Mouse (Mus musculus): ENCODE data around the gene Hoxa3. TPM values are rescaled to one million over a fixed set of nuclear protein-coding genes. Genes with fewer than 3 reads are reported as not detected.

The Hoxa3 gene
- polyA plus RNA-seq, 1 experiment from 2014 or later: 0.91 TPM

GRCm38 (mm10) chr6:52139115-52139514 is 74.0 kb downstream of the Hoxa3 start:
- Histone ChIP-seq H3K9ac (replicated peaks; ENCODE audit: low read length) (no peak overlapping the region), H3K4me1 (ENCODE audit: control insufficient read depth, insufficient read depth, low read length) (no peaks in the 10 kb centered on the region), H3K27me3 (ENCODE audit: control insufficient read depth, insufficient read depth, low read length) (no peaks in the 10 kb centered on the region), H3K4me2 (ENCODE audit: low read depth, low read length) (no peak overlapping the region), H3K27ac (replicated peaks; ENCODE audit: low read depth, low read length) (no peak overlapping the region), H3K9me3 (replicated peaks; ENCODE audit: control insufficient read depth, low read length) (no peaks in the 10 kb centered on the region), H3K36me3 (replicated peaks; ENCODE audit: control insufficient read depth, insufficient read depth, low read depth, low read length) (no peaks in the 10 kb centered on the region), H3K4me3 (ENCODE audit: low read depth, low read length) (no peak overlapping the region)
- ATAC-seq (replicated peaks; ENCODE audit: insufficient number of reproducible peaks, low FRiP score, low TSS enrichment, low read depth): no peak
- 84% methylated on average over 5 of the region's 5 CpGs for WGBS
- DNase-seq (ENCODE audit: low spot score): no peak

GRCm38 (mm10) chr6:52138576-52138975 is 74.6 kb downstream of the Hoxa3 start:
- H3K4me1 ChIP-seq (ENCODE audit: control insufficient read depth, insufficient read depth, low read length): no peaks in the 10 kb centered on the region
- no peak overlapping the region for H3K4me3 ChIP-seq (ENCODE audit: low read depth, low read length)
- 62% methylated on average over 10 of the region's 10 CpGs for WGBS
- H3K27me3 ChIP-seq (ENCODE audit: control insufficient read depth, insufficient read depth, low read length): no peaks in the 10 kb centered on the region
- H3K9ac ChIP-seq (replicated peaks; ENCODE audit: low read length): no peak overlapping the region
- no peak overlapping the region for H3K27ac ChIP-seq (replicated peaks; ENCODE audit: low read depth, low read length)
- DNase-seq (ENCODE audit: low spot score) (no peak), ATAC-seq (replicated peaks; ENCODE audit: insufficient number of reproducible peaks, low FRiP score, low TSS enrichment, low read depth) (no peak)
- no peak overlapping the region for H3K4me2 ChIP-seq (ENCODE audit: low read depth, low read length)
- H3K9me3 ChIP-seq (replicated peaks; ENCODE audit: control insufficient read depth, low read length): no peaks in the 10 kb centered on the region
- H3K36me3 ChIP-seq (replicated peaks; ENCODE audit: control insufficient read depth, insufficient read depth, low read depth, low read length): no peaks in the 10 kb centered on the region

GRCm38 (mm10) chr6:52137841-52138535 is 75.1 kb downstream of the Hoxa3 start:
- DNase-seq (ENCODE audit: low spot score): peak; percentile 63
- Histone ChIP-seq H3K36me3 (replicated peaks; ENCODE audit: control insufficient read depth, insufficient read depth, low read depth, low read length) (no peaks in the 10 kb centered on the region), H3K27ac (replicated peaks; ENCODE audit: low read depth, low read length) (no peak overlapping the region)

GRCm38 (mm10) chr6:52123673-52124072 is 89.5 kb downstream of the Hoxa3 start:
- Histone ChIP-seq H3K27ac (replicated peaks; ENCODE audit: low read depth, low read length) (no peak overlapping the region), H3K27me3 (ENCODE audit: control insufficient read depth, insufficient read depth, low read length) (no peaks in the 10 kb centered on the region), H3K4me1 (ENCODE audit: control insufficient read depth, insufficient read depth, low read length) (no peaks in the 10 kb centered on the region), H3K4me3 (ENCODE audit: low read depth, low read length) (no peak overlapping the region), H3K9me3 (replicated peaks; ENCODE audit: control insufficient read depth, low read length) (peaks cover 3% of the 10 kb centered on the region; the same call in 1 of the 2 replicates), H3K36me3 (replicated peaks; ENCODE audit: control insufficient read depth, insufficient read depth, low read depth, low read length) (no peaks in the 10 kb centered on the region), H3K4me2 (ENCODE audit: low read depth, low read length) (no peak overlapping the region), H3K9ac (replicated peaks; ENCODE audit: low read length) (no peak overlapping the region)
- DNase-seq (ENCODE audit: low spot score) (no peak), ATAC-seq (replicated peaks; ENCODE audit: insufficient number of reproducible peaks, low FRiP score, low TSS enrichment, low read depth) (no peak)
- 78% methylated on average over 4 of the region's 4 CpGs for WGBS

More at GRCm38 (mm10) chr6:52137841-52138535, 75.1 kb downstream of the Hoxa3 start:
- H3K4me1 ChIP-seq (ENCODE audit: control insufficient read depth, insufficient read depth, low read length): no peaks in the 10 kb centered on the region
- no peaks in the 10 kb centered on the region for H3K9me3 ChIP-seq (replicated peaks; ENCODE audit: control insufficient read depth, low read length)
- ATAC-seq (replicated peaks; ENCODE audit: insufficient number of reproducible peaks, low FRiP score, low TSS enrichment, low read depth): no peak
- H3K9ac ChIP-seq (replicated peaks; ENCODE audit: low read length): no peak overlapping the region
- 62% methylated on average over 9 of the region's 9 CpGs for WGBS
- no peak overlapping the region for H3K4me3 ChIP-seq (ENCODE audit: low read depth, low read length)
- no peak overlapping the region for H3K4me2 ChIP-seq (ENCODE audit: low read depth, low read length)
- H3K27me3 ChIP-seq (ENCODE audit: control insufficient read depth, insufficient read depth, low read length): no peaks in the 10 kb centered on the region

GRCm38 (mm10) chr6:52121173-52121572 is 92.0 kb downstream of the Hoxa3 start:
- no peak overlapping the region for H3K4me3 ChIP-seq (ENCODE audit: low read depth, low read length)
- DNase-seq (ENCODE audit: low spot score) (no peak), ATAC-seq (replicated peaks; ENCODE audit: insufficient number of reproducible peaks, low FRiP score, low TSS enrichment, low read depth) (no peak)
- H3K4me2 ChIP-seq (ENCODE audit: low read depth, low read length): no peak overlapping the region
- no peak overlapping the region for H3K27ac ChIP-seq (replicated peaks; ENCODE audit: low read depth, low read length)
- 66% methylated on average over 3 of the region's 3 CpGs for WGBS
- H3K27me3 ChIP-seq (ENCODE audit: control insufficient read depth, insufficient read depth, low read length): no peaks in the 10 kb centered on the region
- no peaks in the 10 kb centered on the region for H3K4me1 ChIP-seq (ENCODE audit: control insufficient read depth, insufficient read depth, low read length)
- H3K9me3 ChIP-seq (replicated peaks; ENCODE audit: control insufficient read depth, low read length): no peaks in the 10 kb centered on the region
- H3K9ac ChIP-seq (replicated peaks; ENCODE audit: low read length): no peak overlapping the region
- no peaks in the 10 kb centered on the region for H3K36me3 ChIP-seq (replicated peaks; ENCODE audit: control insufficient read depth, insufficient read depth, low read depth, low read length)

MicroRNAs encoded within 50 kb of the gene (microRNA counts, 519-probe panel; counts per million panel counts)
- microRNA mmu-miR-196b: not detected

Small RNAs within 50 kb of the gene (microRNA-seq; reads per million reads assigned to microRNA genes)
- gene Mir196b (ENCODE audit: borderline number of aligned reads): 28.2 reads per million, percentile 25 among the genes with 10 or more reads in this experiment

Other genes with a start within 250 kb of the Hoxa3 start
- gene Skap2, start 200.8 kb downstream of the Hoxa3 start, polyA plus RNA-seq (2014; fragmentation: Nextera tagmentation; extraction: Ambion mirVana): 10.4 and 10.5 TPM in 2 replicates
- 1.1 TPM in 2 replicates for gene Hoxa1, start 55.0 kb downstream of the Hoxa3 start, polyA plus RNA-seq (2014; fragmentation: Nextera tagmentation; extraction: Ambion mirVana)
- gene Hoxa2, start 48.5 kb downstream of the Hoxa3 start, polyA plus RNA-seq (2014; fragmentation: Nextera tagmentation; extraction: Ambion mirVana): 19.4 and 24.1 TPM in 2 replicates
- 0.13 and 0.22 TPM in 2 replicates for gene 5730596B20Rik, start 35.8 kb downstream of the Hoxa3 start, polyA plus RNA-seq (2014; fragmentation: Nextera tagmentation; extraction: Ambion mirVana)
- 0.31 and 0.34 TPM in 2 replicates for gene Hoxa4, start 21.6 kb downstream of the Hoxa3 start, polyA plus RNA-seq (2014; fragmentation: Nextera tagmentation; extraction: Ambion mirVana)
- 0.39 and 1.4 TPM in 2 replicates for gene Hoxa5, start 8.7 kb downstream of the Hoxa3 start, polyA plus RNA-seq (2014; fragmentation: Nextera tagmentation; extraction: Ambion mirVana)
- gene Hoxa6, start 4.6 kb downstream of the Hoxa3 start, polyA plus RNA-seq (2014; fragmentation: Nextera tagmentation; extraction: Ambion mirVana): not detected in 2 replicates
- 0.38 TPM in 1 of 2 replicates, not detected in the other for gene Gm28308, start within 50 bp of the Hoxa3 start, polyA plus RNA-seq (2014; fragmentation: Nextera tagmentation; extraction: Ambion mirVana)
- 0.26 and 0.34 TPM in 2 replicates for gene Hoxa7, start 8.5 kb upstream of the Hoxa3 start, polyA plus RNA-seq (2014; fragmentation: Nextera tagmentation; extraction: Ambion mirVana)
- 0.11 and 0.56 TPM in 2 replicates for gene Hoxa9, start 17.8 kb upstream of the Hoxa3 start, polyA plus RNA-seq (2014; fragmentation: Nextera tagmentation; extraction: Ambion mirVana)
- gene Hoxa10, start 27.5 kb upstream of the Hoxa3 start, polyA plus RNA-seq (2014; fragmentation: Nextera tagmentation; extraction: Ambion mirVana): 0.20 TPM in 1 of 2 replicates, not detected in the other
- not detected in 2 replicates for gene Hoxa11, start 32.5 kb upstream of the Hoxa3 start, polyA plus RNA-seq (2014; fragmentation: Nextera tagmentation; extraction: Ambion mirVana)
- not detected in 2 replicates for gene Hoxa13, start 47.5 kb upstream of the Hoxa3 start, polyA plus RNA-seq (2014; fragmentation: Nextera tagmentation; extraction: Ambion mirVana)
- 0.22 and 0.67 TPM in 2 replicates for gene Evx1, start 100.2 kb upstream of the Hoxa3 start, polyA plus RNA-seq (2014; fragmentation: Nextera tagmentation; extraction: Ambion mirVana)

All from embryonic facial prominence, embryonic 11.5 days (tissue).